Mouse (Mus musculus): ENCODE results near the gene Kmt2c.

DNA sequence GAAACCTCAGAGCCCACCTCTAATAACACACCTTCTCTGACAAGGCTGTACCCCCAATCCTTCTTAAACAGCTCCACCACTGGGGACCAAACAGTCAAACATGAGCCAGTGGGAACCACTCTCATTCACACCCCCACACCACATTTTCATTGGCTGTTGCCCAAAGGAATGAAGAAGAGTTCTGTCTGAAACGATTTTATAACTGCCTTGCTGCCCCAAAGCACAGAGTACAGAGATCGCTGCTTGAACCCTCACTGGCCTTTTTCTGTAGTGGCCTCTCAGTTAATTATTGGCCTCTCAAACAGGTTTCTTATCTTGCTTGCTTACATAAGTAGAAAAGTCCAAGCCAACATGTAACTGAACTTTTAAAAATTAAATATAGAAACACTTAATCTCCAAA is 246.2 kb downstream of the Kmt2c start:
- no peak for TF ChIP-seq CTCF (IDR thresholded peaks at IDR 0.05; ENCODE audit: low read depth)
- TF ChIP-seq EP300 (optimal IDR thresholded peaks at IDR 0.05): no peak

All from stomach, postnatal 0 days (tissue).